15 mouse cellular contexts compared by ENCODE assay signal in genomic region chr3:156094990-156095389, GRCm38 (mm10).
"Had no signal": no experiment of that assay in that cellular context is flagged by ENCODE, and none has a peak within 500 bp of the region (broad histone marks: within the 10 kb centered on the region; RNA-seq: fewer than 3 reads in every experiment).

No protein-coding gene starts in this region.

- H3K27me3 ChIP-seq: midbrain, embryonic 12.5 days; neural tube, embryonic 12.5 days; stomach, embryonic 15.5 days had no signal

- H3K4me1 ChIP-seq: midbrain, embryonic 10.5 days; midbrain, embryonic 12.5 days; neural tube, embryonic 12.5 days; stomach, embryonic 15.5 days had no signal

- H3K4me2 ChIP-seq: lung, embryonic 14.5 days; midbrain, embryonic 12.5 days; neural tube, embryonic 12.5 days; stomach, embryonic 15.5 days had no signal

- ATAC-seq: midbrain, embryonic 16.5 days had no signal

- H3K9me3 ChIP-seq: midbrain, embryonic 10.5 days; midbrain, embryonic 12.5 days; neural tube, embryonic 12.5 days; stomach, embryonic 15.5 days had no signal

- H3K27ac ChIP-seq: midbrain, embryonic 10.5 days; midbrain, embryonic 12.5 days; neural tube, embryonic 12.5 days; stomach, embryonic 15.5 days; stomach, postnatal 0 days had no signal

- H3K9ac ChIP-seq: lung, embryonic 14.5 days; midbrain, embryonic 12.5 days; neural tube, embryonic 12.5 days; stomach, embryonic 15.5 days had no signal

- DNase-seq: lung, adult 18-20 months; lung, embryonic 14.5 days; lung, postnatal 10 days; lung, postnatal 4 days; midbrain, embryonic 14.5 days; right cerebral cortex, postnatal 14 days; thymus, adult 2 months; thymus, postnatal 25 days; thymus, postnatal 4 days had no signal

- H3K36me3 ChIP-seq: midbrain, embryonic 10.5 days; midbrain, embryonic 12.5 days; neural tube, embryonic 12.5 days; stomach, embryonic 15.5 days had no signal

- H3K4me3 ChIP-seq: midbrain, embryonic 10.5 days; midbrain, embryonic 12.5 days; neural tube, embryonic 12.5 days; stomach, embryonic 15.5 days had no signal
